Mouse (Mus musculus): Measurements from ENCODE around the gene Actr1b.

Actr1b gene

DNA sequence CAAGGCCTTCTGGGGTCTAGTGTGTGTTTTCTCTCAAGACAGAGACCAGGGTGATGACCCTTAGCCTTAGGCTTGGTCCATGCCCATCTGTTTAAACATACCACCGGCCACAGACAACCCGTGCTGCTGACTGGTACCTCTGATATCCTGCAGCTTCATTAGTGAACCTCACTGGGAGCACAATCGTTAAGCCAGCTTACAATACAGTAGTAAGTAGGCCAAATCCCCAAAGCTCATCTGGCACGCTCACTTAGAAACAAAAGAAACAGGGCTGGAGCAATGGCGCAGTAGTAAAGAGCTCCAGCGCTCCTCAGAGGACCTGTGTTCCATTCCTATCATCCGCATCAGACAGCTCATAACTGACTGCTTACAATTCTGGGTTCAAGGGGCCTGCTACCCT lies 33.3 kb downstream of the Actr1b start:
- ChIA-PET CTCF (interaction anchor here (0.5 to 5.0 kb wide), 14 partner anchors 10 to 413 kb away, joined by 3 to 131 read pairs (median 4); partner anchors contain the start of genes Ankrd39 (in 2 of the 4), Cox5b (in 1 of the 4) and Sema4c (in 1 of the 4)), POLR2A (interaction anchor here (0.6 to 4.4 kb wide), 27 partner anchors 9 to 905 kb away, joined by 3 to 37 read pairs (median 4); partner anchors contain the start of genes Cox5b (in 3 of the 4), Ankrd39 (in 2 of the 4) and Arid5a (in 1 of the 4))

DNA sequence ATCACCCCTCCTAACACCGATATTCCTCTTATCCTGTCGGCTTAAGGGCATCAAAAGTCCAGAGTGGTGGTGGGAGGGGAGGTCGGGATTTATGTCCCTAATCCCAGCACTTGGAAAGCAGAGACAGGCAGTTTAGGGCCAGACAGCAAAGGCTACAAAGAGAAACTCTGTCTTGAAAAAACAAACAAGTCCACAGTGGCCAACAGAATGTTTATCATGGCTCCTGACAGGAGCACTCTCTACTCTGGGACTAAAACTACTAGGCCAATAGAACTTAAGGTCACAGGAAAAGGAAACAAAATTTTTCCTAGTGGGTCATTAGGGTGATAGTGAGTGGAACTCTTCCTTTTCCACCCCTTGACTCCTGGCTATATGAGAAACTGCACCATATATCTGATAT lies 39.3 kb downstream of the Actr1b start:
- POLR2A ChIA-PET: no interaction called here
- CTCF ChIA-PET: no interaction called here

DNA sequence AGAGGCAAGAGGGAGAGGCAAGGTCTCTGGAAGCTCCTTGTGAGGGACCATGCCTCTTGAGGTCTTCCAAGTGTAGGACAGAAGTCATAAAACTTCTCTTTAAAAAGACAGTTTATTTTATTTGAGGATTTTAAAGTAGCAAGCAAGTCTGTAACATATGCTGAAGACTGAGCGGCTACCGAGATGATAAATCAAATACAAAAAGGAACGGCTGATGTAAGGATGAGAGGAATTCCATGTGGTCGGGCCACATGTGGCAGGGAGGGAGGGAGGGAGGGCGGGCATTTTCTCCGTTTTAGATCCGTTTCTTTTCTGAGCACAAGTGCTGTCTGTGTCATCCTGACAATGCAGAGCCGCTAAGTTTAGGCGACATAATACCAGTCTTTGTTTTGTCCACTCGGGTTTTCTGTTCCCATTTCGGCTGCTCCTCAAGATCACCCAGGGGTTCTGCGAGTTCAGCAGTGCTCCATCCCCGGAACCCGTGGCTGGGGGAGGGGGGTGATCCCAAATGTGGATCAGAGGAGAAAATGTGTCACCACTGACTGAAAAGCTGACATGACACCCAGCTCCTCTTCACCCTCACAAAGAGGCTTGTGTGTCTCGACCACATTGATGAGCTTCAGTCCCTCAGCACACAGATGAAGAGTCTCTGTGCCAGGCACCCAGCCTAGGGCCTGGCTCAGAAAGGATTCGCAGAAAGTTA lies 41.4 kb downstream of the Actr1b start:
- ChIA-PET CTCF (interaction anchor here in 2 of 4 experiments (0.7 to 1.4 kb wide), 3 partner anchors 11 to 126 kb away, joined by 3 to 5 read pairs (median 3); partner anchors contain the start of gene Ankrd39 (in 1 of the 2)), POLR2A (interaction anchor here in 3 of 4 experiments (0.7 to 6.3 kb wide), 5 partner anchors 8 to 26 kb away, joined by 3 to 37 read pairs (median 4); partner anchors contain the start of gene Fam178b (in 3 of the 3))

DNA sequence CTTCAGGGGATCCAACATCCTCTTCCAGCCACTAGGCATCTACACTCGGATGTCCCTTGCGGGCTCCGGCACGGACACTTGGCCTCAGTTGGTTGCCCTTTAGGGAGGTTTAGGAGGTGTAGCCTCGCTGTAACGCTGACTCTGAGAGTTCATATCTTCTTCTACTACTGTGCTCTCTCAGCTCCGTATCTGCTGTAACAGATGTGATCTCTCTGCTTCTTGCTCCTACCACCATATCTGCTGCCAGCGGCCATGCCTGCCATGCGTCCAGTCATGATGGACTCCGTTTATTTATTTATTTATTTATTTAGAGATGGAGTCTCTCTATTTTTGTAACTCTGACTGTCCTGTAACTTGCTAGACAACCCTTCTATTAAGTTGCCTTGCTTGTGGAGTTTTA lies 43.0 kb downstream of the Actr1b start:
- ChIA-PET POLR2A (interaction anchor here in 2 of 4 experiments (0.9 to 6.3 kb wide), 6 partner anchors 9 to 124 kb away, joined by 3 to 37 read pairs (median 6); partner anchors contain the start of genes Fam178b (in 2 of the 2) and Ankrd39 (in 1 of the 2)), CTCF (interaction anchor here in 1 of 4 experiments (1.8 to 2.0 kb wide), 2 partner anchors 13 to 124 kb away, joined by 5 to 11 read pairs; partner anchors contain the start of gene Ankrd39)

DNA sequence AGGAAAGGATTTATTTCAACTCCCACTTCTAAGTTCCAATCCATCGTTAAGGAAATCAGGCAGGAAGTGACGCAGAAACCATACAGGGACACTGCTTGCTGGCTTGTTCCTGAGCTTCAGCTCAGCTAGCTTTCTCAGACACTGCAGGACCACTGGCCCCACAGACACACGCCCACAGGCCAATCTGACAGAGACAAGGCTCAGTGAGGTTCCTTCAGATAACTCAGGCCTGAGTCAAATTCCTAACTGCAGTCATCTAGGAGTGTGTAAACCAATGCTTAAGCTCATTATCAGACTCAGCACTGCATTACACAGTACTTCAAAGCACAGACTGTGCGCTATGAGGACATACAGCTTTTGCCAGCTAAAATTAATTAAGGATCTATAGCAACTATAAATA lies 44.0 kb downstream of the Actr1b start:
- POLR2A ChIA-PET: interaction anchor here in 2 of 4 experiments (0.9 to 6.3 kb wide), 8 partner anchors 9 to 123 kb away, joined by 3 to 37 read pairs (median 4); partner anchors contain the start of genes Ankrd39 (in 1 of the 2) and Fam178b (in 1 of the 2)
- CTCF ChIA-PET: interaction anchor here (0.5 to 2.0 kb wide), 7 partner anchors 14 to 569 kb away, joined by 3 to 11 read pairs (median 4); partner anchors contain the start of gene Ankrd39 (in 3 of the 4)

DNA sequence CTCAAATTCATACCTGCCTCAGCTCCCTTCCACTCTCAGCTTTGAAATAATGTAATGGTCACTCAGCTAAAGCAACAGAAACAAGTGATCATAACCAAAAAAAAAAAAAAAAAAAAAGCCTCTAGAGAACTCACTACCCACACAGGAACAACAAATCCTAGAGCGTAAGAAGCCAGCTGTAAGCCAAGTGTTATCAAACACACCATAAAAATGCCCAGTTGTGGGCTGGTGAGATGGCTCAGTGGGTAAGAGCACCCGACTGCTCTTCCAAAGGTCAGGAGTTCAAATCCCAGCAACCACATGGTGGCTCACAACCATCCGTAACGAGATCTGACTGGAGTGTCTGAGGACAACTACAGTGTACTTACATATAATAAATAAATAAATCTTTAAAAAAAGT lies 46.2 kb downstream of the Actr1b start:
- POLR2A ChIA-PET: interaction anchor here in 2 of 4 experiments (0.6 to 6.3 kb wide), 3 partner anchors 15 to 94 kb away, joined by 3 to 37 read pairs (median 4); partner anchors contain the start of gene Fam178b (in 1 of the 2)
- CTCF ChIA-PET: interaction anchor here in 2 of 4 experiments (0.6 to 1.4 kb wide), 3 partner anchors 8 to 161 kb away, joined by 3 to 8 read pairs (median 4); partner anchors contain the start of gene Ankrd39 (in 1 of the 2)

DNA sequence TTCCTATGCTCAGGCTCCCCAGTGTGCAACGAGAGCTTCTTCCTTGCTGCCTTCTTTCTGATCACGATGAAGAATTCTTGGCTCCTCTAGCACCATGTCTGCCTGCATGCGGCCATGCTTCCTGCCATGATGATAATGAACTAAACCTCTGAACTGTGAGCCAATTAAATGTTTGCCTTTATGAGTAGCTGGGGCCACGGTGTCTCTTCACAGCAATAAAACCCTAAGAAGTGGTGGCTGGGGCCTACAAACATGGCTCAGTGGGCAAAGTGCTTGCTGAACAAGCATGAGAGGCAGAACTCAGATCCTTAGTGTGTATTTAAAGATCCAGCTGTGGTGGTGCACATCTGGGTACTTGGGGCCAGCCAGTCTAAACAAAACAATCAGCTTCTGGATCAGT lies 48.3 kb downstream of the Actr1b start:
- ChIA-PET CTCF (interaction anchor here in 1 of 4 experiments (1.2 kb wide), 1 partner anchor 119 kb away, joined by 3 read pairs; the partner anchor contains the start of gene Ankrd39), POLR2A (interaction anchor here in 1 of 4 experiments (0.7 to 1.4 kb wide), 2 partner anchors 86 to 219 kb away, joined by 3 to 4 read pairs; no protein-coding TSS in a partner anchor)

DNA sequence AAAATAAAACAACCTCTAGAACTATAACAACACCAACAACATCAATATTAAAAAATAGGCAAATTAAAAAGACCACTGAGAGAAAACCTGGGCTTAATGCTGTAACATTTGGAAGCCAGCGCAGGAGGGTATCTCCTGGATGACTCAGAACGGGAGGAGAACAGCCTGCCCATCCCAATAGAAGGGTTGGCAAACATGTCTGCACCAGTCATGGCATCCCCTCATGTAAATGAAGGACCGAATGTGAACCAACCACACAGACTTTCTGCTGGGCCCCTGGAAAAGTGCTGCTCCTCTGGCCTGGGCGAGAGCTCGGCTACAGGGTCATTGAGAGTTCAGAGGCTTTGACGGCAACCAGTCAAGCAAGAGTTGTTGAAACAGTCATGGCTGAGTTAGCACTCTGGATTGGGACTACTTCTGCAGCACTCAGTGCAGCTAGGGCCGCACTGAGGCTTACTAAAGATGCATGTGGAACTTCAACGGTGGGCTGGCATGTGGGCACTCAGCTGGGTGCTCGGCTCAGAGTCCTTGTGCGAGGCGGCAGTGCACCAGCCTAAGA lies 49.0 kb downstream of the Actr1b start:
- CTCF ChIA-PET: interaction anchor here in 3 of 4 experiments (1.2 to 2.7 kb wide), 4 partner anchors 19 to 118 kb away, joined by 3 to 15 read pairs (median 10); partner anchors contain the start of gene Ankrd39 (in 3 of the 3)
- POLR2A ChIA-PET: interaction anchor here in 1 of 4 experiments (1.3 to 1.4 kb wide), 2 partner anchors 85 to 135 kb away, joined by 3 read pairs; no protein-coding TSS in a partner anchor

DNA sequence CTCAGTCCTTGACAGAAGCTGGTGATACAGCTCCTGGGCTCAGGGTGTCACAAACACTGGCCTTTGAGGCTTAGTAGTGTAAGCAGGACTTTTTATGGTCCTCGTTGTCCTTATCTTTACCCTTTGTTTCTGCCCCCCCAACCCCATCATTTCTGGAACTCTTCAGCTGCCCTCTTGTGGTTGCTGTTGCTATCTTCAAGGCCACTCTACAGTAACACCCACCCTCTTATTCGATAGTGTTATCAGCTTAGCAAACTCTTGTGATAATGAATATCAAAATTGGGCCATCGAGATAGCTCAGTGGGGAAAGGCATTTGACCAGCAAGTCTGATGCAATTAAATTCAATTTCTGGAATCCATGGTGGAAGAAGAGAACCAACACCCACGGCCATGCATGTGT lies 49.8 kb downstream of the Actr1b start:
- ChIA-PET CTCF (interaction anchor here (0.7 to 2.7 kb wide), 7 partner anchors 16 to 432 kb away, joined by 3 to 15 read pairs (median 7); partner anchors contain the start of gene Ankrd39 (in 4 of the 4)), POLR2A (interaction anchor here in 2 of 4 experiments (0.7 to 1.3 kb wide), 7 partner anchors 20 to 136 kb away, joined by 3 to 4 read pairs (median 3); no protein-coding TSS in a partner anchor)

DNA sequence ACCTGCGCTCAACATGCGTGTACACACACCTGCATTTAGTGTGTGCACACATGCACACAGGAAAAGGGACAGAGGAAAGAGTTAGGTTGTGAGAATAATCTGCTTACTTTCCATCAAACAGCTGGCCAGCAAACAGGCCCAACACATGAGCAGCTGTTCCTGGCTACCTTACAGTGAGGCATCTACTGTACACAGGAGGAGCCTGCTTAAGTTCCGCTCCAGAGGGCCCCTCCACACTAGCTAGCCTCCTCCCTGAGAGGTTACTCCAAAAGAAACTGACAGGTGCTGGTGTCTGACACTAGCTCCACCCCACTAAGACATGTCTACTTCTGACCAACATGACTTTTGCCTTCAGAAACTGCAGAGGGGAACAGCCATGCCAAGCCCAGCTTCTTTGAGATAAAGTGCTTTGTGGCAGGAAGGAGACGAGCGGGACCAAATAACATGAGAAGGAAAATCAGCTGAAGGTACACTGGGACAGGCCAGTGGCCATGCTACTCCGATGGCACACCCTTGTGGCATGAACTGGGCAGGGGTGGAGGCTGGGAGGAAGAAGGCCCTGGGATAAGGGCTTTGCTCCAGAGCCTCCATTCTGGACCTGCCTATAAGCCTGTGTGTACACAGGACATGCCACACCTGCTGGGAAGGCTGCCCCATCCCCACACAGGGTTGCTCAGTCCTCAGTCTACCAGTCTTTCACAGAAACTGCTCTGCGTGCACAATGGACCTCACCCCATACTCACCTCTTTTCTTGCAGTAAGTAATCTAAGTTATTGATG lies 55.4 kb downstream of the Actr1b start:
- CTCF ChIA-PET: interaction anchor here (0.5 to 0.7 kb wide), 4 partner anchors 22 to 157 kb away, joined by 3 to 5 read pairs (median 4); partner anchors contain the start of gene Ankrd39 (in 1 of the 4)
- POLR2A ChIA-PET: interaction anchor here in 2 of 4 experiments (0.6 to 1.6 kb wide), 5 partner anchors 11 to 555 kb away, joined by 3 to 4 read pairs (median 4); no protein-coding TSS in a partner anchor

DNA sequence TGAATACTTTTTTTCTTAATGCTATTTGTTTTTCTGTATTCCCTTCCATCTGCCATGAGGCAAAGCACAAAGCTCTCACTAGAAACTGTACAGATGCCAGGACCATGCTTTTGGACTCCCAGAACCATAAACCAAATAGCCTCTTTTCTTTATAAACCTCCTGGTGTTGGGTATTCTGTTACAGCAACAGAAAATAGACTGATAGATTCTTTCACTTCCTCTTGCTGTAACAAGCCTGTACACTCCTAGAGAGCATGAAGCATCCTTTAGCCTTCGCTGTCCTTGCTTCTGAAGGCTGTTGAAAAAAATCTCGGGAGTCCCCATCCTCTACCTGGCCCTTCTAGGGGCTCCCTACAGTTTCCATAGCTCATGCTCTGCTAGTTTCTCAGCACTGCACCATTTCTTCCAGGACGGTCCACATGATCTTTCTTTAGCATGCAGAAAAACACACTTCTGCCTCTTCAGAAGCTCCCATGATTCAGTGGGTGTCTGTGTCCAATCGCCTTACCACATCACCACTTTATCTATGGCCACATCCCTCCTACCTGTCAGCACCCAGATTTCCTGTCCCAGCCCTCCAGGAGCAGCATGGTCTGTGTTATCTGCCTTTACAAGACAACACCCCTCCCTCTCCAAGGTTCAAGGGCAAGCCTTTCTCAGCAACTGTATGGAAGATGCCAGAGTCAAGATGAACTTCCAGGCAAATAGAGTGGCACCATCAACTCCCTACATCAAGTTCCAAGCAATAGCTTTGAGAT lies 56.4 kb downstream of the Actr1b start:
- ChIA-PET CTCF (interaction anchor here in 3 of 4 experiments (0.5 to 0.6 kb wide), 3 partner anchors 23 to 156 kb away, joined by 3 to 5 read pairs (median 4); no protein-coding TSS in a partner anchor), POLR2A (interaction anchor here in 2 of 4 experiments (0.7 to 1.2 kb wide), 3 partner anchors 24 to 90 kb away, joined by 3 to 4 read pairs (median 4); no protein-coding TSS in a partner anchor)

DNA sequence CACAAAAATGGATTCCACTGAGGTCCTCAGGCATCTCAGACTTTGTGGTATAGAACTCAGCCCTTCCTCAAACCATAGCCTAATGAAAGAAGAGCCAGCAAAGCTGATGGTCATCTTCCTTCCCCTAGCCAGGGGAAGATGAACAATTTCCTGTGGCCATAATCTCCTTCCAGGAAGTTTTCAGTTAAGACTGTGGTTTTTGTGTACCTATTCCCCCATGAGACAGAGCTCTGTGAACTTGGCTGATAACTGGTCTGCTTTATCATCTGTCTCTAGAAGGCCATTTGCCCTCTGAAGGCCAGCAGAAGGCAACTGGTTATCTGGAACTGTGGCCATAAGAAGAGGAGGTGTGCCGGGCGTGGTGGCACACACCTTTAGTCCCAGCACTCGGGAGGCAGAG lies 58.0 kb downstream of the Actr1b start:
- POLR2A ChIA-PET: interaction anchor here in 1 of 4 experiments (1.0 kb wide), 1 partner anchor 9 kb away, joined by 3 read pairs; no protein-coding TSS in a partner anchor
- CTCF ChIA-PET: no interaction called here

DNA sequence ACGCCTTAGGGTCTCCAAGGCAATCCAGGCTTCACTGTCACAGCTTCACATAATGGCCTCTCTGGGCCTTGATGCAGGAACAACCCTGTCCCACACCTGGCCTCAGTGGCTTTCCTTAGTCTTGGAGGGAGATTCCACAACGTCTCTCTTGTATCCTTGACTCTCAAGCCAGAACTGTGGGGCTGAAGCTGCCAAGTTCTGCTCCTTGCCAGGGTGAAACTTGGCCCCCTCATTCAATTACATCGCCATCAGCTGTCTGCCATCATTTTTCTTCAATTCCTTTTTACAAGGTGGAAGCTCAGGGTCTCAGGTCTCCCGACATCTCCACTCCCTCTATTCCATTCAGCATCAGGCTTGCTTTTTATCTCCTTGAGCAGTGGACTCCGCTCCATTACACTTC lies 59.2 kb downstream of the Actr1b start:
- ChIA-PET CTCF (interaction anchor here in 1 of 4 experiments (0.6 kb wide), 1 partner anchor 175 kb away, joined by 4 read pairs; no protein-coding TSS in a partner anchor), POLR2A (interaction anchor here in 1 of 4 experiments (1.2 kb wide), 1 partner anchor 117 kb away, joined by 3 read pairs; no protein-coding TSS in a partner anchor)

All from embryonic stem cell, embryonic (primary cell).